Mouse (Mus musculus): ENCODE data around the gene Akap1.
"Not testable (repeated sequence)": the region's sequence is repeated elsewhere in the genome, so short reads cannot be mapped to it uniquely, and the experiment has no call there.

Akap1 gene

DNA sequence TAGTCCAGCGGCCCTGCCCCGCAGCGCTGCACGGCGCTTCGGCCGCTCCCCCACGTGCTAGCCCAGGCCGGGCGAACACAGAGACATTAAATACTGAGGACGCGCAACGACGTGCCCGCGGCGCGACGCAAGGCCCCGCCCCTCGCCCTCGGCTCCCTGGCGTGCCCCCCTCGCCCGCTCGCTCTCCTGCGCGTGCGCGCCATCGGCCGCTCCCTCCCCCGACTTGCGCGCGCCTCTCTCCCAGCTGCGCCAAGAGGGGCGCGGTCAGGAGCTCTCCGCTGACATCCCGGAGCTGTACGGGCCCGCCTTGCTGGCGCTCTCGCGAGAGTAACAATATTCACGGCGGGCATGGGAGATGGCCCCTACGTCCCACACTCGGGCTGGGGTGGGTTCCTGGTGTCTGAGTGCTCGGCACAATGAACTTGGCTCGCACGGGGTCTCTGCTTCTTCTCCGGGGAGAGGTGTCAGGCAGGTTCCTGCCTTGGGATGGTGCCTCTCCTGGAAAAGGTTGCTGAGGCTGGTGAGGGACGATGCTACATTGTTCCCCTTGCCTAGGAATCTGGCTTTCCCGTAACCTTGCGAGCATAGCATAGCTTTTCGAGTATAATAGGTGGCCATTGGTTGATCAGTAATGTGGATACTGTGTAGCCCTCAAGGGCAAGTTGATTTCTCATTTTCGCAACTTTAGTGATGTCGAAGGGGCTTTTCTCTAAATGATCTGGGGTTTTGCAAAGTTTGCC lies at the start of gene Akap1:
Gene Akap1, minus strand, starts transcription at position 129 of the 740 bp plus-strand sequence.
- DNase-seq (ENCODE audit: low spot score in 2 of 2): peak; percentile 46 to 72

GRCm38 (mm10) chr11:88909388-88910036 lies 45.1 kb upstream of the Akap1 start:
- DNase-seq (ENCODE audit: low spot score in 2 of 2): no peak

DNA sequence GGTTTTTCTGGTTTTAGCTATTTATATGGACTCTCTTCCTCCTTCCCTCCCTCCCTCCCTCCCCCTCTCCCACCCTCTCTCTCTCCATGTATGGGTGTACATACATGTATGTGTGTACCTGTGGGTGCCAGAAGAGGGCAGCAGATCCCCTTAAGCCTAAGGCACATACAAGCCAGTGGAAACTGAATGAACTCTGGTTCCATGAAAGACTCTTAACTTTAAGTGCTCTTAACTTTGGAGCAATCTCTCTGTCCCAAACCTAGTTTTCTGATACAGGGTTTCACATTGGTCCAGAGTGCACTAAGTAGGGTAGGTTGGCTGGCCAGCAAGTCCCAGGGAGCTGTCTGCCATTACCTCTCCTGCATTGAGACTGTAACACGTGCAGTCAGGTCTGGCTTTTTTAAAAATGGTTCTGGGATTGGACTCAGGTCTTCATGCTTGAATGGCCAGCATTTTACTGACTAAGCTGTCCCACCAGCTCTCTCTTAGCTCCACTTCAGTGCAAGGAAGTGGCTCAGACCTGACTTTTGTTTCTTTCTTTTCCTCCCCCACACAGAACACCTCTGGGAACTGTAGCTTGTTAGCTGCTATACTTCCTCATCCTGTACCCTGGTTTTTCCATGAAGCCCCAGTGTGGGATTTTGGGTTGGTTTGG lies 44.3 kb upstream of the Akap1 start:
- peak in 1 of 2 experiments; percentile 60 for DNase-seq (ENCODE audit: low spot score in 2 of 2)

DNA sequence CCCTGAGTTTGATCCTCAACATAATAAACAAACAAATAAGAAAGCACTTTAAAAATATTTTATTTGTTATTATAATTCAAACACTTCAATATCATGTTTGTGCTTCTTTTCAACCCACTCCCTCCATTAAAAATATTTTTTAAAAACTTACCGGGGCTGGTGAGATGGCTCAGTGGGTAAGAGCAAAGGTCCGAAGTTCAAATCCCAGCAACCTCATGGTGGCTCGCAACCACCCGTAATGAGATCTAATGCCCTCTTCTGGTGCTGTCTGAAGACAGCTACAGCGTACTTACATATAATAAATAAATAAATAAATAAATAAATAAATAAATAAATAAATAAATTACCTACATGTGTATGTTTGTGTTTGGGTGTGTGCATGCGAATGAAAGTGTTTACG lies 43.5 kb upstream of the Akap1 start:
- no peak for DNase-seq (ENCODE audit: low spot score in 2 of 2)

DNA sequence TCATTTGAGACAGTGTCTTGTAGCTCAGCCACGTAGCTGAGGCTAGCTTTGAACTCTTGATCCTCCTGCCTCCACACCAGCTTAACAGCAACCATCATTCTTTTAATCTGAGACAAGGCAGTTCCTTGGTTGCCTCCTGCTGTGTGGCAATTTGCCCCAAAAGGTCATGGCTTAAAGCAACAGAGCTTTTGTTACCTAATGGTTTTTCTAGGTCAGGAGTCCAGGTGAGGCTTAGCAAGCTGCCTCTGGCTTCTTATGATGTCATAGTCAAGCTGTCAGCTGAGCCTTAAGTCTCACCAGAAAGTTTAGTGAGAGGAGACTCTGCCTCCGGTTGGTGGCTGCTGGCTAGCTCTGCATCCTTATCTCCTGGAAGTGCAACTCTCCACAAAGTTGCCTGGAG lies 41.2 kb upstream of the Akap1 start:
- no peak for DNase-seq (ENCODE audit: low spot score in 2 of 2)

DNA sequence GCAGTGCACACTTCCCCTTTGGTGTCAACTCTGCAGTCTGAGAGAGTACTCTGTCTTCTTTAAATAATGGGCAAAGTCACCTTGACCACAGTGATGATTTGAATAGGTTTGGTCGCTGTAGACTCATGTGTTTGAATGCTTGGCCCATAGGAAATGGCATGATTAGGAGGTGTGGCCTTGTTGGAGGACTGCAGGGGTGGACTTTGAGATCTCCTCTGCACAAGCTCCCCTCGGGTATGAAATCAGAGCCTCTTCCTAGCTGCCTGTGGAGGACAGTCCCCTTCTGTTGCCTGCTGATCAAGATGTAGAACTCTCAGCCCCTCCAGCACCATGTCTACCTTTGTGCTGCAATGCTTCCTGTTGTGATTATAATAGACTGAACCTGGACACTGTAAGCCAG lies 39.7 kb upstream of the Akap1 start:
- no peak for DNase-seq (ENCODE audit: low spot score in 2 of 2)

- DNase-seq (ENCODE audit: low spot score in 2 of 2): no peak
Measured at GRCm38 (mm10) chr11:88902762-88903161, 38.4 kb upstream of the Akap1 start.

DNA sequence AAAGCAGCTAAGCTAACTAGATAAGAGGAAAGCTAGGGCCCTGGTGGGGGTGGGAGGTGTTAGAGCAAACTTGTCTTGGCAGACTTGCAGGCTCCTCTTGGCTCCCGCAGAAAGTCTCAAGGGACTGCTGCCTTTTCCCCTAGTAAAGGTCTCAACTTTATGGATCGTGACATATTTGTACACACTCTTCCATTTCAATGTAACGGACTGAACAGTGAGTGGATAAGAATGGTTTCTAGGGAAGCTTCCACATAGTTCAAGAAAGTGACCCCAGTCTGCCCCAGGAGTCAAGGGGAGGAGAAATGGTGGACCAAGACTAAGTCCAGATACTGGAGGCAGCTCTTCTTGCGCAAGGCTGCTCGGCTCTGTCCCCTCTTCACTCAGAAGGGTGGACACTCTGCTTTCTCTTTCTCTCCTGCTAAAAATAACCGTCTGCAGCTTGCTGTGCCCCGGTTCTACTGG lies 37.0 kb upstream of the Akap1 start:
- no peak for DNase-seq (ENCODE audit: low spot score in 2 of 2)

DNA sequence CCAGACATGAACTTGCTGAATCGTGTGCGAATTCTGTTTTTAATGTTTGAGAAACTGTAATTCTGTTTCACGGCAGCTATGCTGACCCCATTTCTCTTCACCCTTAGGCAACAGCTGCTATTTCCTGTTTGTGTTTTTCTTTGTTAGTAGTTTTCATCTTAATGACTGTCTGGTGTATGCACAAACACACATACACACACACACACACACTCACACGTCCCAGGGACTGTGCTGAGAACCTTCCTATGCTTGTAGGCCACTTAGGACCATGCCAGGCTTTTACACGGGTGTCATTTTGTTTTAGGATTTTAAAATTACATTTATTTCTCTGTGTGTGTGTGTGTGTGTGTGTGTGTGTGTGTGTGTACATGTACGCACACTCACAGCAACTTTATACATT lies 35.2 kb upstream of the Akap1 start:
- DNase-seq (ENCODE audit: low spot score in 2 of 2): no peak

DNA sequence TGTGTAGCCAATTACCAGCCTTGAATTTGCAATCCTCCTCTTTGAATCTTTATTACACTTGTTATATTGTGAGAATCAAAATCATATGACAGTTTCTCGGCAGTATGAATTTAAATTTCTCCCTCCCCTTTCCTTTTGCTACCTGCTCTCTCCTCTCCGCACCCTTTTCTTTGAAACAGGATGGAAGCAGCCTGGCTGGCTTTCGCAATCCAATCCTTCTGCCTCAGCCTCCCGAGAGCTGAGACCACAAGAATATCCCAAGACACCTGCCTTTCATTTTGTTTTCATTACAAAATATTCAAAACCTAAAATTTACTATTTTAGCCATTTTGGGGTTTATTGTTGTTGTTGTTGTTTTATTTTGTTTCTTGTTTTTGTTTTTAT lies 34.0 kb upstream of the Akap1 start:
- no peak for DNase-seq (ENCODE audit: low spot score in 2 of 2)

DNA sequence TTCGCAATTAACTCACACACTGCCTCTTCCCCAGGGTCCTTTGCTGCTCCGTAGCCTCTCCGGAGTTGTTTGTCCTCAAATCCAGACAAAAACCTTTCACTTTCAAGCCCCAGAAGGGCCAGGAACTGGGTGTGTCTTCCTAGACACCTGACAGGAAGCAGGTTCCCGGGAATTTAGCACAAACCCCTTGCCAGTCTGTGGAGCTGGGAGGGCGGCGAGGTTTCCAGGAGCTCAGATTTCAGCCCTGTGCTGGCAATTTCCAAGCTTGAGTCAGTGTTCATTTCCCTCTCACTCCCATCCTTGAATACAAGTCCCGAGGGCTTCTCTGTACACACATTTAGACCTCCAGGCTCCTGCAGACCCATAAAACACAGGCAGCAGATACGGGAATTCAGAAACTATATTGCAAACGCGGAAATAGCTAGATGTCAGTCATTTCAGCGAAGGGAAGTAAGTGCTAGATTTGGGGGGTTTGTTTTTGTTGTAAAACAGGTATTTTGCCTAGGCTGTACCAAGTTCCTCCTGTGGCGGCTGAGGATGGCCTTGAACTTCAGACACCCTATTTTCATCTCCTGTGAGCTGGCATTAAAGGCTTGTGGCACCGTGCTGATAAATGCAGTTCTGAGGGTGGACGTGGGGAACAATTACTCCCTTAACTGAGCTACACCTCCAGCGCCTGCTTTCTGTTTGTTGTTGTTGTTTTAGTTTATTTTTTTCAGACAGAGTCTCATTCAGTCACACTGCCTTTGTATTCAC lies 33.4 kb upstream of the Akap1 start:
- DNase-seq (ENCODE audit: low spot score in 2 of 2): no peak

DNA sequence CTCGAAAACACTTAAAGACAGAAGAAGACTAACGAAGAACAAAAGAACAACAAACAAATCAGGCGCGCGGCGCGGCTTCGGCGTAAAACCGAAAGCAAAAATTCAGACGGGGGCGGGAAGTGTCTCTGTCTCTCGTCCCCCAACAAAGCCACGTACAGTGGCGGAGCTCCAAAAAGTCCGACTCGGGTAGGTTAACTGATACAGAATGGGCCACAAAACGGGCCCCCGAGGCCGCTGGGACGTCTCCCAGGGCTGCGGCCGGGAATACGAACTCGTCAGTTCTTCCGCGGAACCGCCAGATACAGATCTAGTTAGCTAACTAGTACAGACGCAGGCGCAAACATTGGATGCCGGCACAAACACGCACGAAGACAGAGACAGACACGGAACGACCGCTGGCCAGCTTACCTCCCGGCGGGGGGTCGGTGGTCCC lies 31.4 kb upstream of the Akap1 start:
- DNase-seq (ENCODE audit: low spot score in 2 of 2): peak; percentile 63 to 66

- not testable (repeated sequence) for DNase-seq (ENCODE audit: low spot score in 2 of 2)
Measured at GRCm38 (mm10) chr11:88895235-88895634, 30.8 kb upstream of the Akap1 start.

DNA sequence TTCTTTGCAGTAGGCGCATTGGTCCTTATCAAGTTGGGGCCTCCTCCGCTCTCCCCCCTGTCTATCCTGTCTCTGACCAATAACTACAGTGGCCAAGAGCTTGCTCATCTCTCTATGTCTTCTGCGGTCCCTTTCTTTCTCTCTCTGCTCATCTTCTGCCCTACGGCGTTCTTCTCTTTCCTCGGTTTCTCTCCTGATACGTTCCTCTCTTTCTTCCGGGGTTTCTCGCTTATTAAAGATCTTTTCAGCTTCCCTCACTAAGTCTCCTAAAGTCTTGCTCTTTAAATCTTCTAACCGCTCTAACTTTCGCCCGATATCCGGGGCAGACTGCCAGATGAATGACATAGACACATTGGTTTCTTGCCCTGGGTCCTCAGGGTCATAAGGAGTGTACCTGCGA lies 29.9 kb upstream of the Akap1 start:
- DNase-seq (ENCODE audit: low spot score in 2 of 2): not testable (repeated sequence)

DNA sequence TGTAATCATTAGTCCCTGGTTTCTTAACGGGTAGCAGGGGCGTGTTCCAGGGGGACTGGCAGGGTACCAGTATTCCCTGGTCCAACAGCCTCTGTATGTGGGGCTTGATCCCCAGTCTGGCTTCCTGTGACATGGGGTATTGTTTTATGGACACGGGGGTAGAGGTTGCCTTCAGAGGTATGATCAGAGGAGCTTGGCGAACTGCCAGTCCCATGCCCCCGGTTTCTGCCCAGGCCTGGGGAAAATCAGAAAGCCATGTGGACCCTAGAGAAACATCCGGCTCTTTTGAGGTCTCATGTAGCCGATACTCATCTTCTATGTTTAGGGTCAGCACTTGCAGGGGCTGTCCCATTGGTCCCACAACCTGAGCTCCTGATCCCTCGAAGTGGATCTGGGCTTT lies 29.1 kb upstream of the Akap1 start:
- not testable (repeated sequence) for DNase-seq (ENCODE audit: low spot score in 2 of 2)

DNA sequence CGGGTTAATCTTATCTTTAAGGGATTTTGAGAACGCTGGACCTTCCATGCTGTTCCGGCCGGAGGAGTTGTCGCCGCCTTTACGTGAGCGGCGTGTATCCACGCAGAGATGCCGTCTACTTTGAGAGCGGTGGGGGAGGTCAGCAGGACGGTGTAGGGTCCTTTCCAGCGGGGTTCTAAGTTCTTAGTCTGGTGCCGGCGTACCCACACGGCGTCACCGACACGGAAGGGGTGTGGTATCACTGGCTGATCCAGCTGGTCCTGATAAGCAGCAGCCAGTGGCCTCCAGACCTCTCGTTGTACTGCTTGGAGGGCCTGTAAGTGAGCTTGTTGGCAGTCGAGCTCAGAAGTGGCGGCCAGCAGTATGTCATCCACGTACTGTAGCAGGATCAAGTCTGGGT lies 28.4 kb upstream of the Akap1 start:
- not testable (repeated sequence) for DNase-seq (ENCODE audit: low spot score in 2 of 2)

- peak; percentile 32 to 51 for DNase-seq (ENCODE audit: low spot score in 2 of 2)
Measured at GRCm38 (mm10) chr11:88891921-88892561, 27.7 kb upstream of the Akap1 start.

GRCm38 (mm10) chr11:88891446-88891845 lies 27.1 kb upstream of the Akap1 start:
- peak in 1 of 2 experiments; percentile 38 for DNase-seq (ENCODE audit: low spot score in 2 of 2)

GRCm38 (mm10) chr11:88890904-88891303 lies 26.5 kb upstream of the Akap1 start:
- DNase-seq (ENCODE audit: low spot score in 2 of 2): peak in 1 of 2 experiments; percentile 19

DNA sequence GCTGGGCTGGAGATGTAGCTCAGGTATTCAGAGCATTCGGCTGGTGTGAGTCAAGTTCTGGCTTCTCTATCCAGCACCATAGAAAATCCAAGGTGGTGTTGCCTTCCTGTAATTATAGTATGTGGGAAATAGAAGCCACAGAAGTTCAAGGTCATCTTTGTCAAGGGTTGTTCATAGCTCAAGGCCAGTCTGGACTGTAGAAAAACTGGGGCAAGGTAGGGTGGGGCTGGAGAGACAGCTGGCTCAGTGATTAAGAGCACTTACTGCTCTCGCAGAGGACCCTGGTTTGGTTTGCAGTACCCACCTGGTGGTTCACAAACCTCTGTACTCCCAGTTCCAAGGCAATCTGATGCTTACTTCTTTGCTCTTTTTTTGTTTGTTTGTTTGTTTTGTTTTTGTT lies 24.6 kb upstream of the Akap1 start:
- no peak for DNase-seq (ENCODE audit: low spot score in 2 of 2)

DNA sequence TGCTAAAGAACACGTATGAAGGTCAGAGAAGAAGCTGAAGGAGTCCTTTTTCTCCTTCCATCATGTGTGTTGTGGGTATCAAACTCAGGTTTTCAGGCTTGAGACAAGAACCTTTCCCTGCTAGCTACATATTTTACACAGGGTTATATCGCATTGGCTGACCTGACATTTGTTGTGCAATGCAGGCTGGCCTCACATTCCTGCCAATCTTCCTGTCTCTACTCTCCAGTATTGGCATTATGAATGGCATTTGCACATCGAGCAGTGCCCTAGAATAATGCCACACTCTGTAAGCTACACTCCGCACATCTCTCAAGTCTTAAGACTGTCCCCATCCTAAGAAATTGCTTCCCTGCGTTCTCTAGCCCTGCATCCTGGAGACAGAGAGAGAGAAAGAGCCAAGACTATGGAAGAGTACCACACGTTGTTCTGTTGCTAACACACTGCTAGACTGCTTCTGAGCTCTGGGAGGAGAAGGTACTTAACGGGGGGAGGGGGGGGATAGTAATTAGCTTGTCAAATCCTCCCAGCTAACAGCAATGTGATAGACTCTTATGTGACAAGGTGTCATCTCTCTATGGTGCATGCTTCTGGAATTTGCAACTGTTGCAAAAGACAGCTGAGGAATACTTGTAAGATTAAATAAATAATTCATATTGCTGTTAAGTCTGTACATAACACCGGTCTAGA lies 20.1 kb upstream of the Akap1 start:
- no peak for DNase-seq (ENCODE audit: low spot score in 2 of 2)
